Mouse (Mus musculus) E14TG2a.4 (cell line): ENCODE results near the gene Vgll2.

Experiments
- CTCF ChIP-seq: conservative IDR thresholded peaks from 2 replicates; pipeline ENCODE4 v1.5.1; 2014; ENCODE audit warnings: low read length
- NANOG ChIP-seq: IDR thresholded peaks from 2 replicates; pipeline ENCODE4 v1.6.1; 2014; ENCODE audit warnings: borderline replicate concordance, low read length, mixed read lengths
- POU5F1 ChIP-seq: IDR thresholded peaks from 2 replicates; pipeline ENCODE4 v1.6.1; 2014; ENCODE audit warnings: low read length, borderline replicate concordance

DNA sequence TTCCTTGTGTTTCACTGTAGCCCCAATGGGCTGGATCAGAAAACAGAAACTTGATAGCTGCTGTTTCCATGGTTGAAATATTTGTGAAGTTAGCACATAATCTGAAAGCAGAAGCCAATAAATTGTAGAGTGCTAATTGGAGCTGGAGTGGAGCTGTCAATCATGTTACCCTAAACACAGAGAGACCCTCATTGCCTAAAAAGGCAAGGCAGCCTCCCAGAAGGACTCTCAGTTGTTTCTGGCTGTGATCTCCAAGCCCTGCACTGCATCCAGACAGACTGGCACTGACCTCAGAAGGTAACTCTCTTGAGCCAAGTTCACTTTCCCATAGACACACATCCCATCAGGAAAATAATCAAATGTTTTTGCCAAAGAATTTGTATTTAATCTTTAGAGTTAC is 11.4 kb downstream of the Vgll2 start:
- TF ChIP-seq CTCF, result no peak
- TF ChIP-seq POU5F1, result no peak
- TF ChIP-seq NANOG, result no peak
